Mouse (Mus musculus): Measurements from ENCODE around the gene Acot8.

Gene Acot8

DNA sequence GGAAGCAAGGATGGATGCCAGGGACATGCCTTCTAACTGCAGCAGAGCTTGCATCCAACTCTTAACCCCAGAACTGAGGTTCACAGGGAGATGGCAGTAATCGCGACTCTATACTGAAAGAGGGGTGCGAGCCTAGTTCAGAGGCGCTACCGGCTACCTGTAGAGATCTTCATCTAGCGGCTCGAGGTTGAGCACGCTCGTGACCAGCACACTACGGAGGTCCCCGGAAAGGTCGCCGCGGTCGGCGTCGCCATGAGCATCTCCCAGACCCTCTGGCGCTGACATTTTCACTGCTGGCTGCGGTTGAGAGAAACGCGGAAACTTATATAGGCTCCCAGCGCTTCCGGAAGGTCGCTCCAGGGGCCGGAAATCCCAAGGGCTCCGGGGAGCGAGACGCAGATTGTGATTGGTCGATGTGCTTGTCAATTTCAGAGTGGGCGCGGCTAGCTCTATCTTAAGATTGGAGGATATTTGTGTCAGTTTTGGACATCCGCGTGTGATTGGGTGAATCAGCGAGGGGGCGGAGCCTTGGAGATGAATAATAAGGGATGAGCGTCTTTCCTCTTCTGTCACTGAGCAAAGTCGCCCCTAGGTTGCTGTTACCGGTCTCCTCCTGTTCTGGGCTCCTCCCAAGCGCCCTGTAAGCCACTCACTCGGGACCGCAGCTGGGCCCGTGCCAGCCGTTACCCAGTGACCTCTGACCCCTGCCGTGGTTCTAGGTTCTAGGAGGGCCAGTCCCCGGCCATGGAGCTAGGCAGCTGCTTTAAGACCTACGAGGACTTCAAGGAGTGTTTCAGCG, at the start of gene Acot8, which contains the start of gene Zswim3:
Gene Acot8 (minus strand): TSS at position 350 of the 799 bp plus-strand sequence.
Gene Zswim3 (plus strand): TSS at position 566 of the 799 bp plus-strand sequence.
- peak; percentile 99 for DNase-seq

DNA sequence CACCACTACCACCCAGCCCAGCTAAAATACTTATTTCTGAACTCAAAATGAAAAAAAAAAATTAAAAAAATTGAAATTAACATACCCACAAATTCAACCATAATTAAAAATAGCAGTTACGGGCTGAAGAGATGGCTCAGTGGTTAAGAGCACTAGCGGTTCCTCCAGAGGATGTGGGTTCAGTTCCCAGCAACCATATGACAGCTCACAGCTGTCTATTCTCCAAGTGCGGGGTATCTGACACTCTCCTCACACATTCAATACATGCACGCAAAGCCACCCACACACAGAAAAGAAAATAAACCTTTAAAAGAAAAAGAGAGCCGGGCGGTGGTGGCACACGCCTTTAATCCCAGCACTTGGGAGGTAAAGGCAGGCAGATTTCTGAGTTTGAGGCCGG, 45.4 kb upstream of the Acot8 start:
- DNase-seq = no peak

DNA sequence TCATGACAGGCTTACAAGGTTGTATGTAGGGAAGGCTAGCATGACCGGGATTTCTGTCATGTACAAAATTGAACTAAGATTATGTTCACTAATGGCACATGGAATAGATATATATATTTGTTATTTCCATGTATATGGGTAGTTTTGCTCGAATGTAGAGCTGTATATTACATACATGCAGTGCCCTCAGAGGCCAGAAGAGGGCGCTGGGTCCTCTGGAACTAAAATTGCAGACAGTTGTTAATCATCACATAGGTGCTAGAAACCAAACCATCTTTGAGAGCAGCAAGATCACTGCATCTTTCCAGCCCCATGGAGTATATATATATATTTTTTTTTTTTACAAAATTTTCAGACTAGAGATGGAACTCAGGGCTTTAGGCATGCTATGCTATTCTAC, 41.1 kb upstream of the Acot8 start:
- peak in 1 of 2 experiments; percentile 53 for DNase-seq

DNA sequence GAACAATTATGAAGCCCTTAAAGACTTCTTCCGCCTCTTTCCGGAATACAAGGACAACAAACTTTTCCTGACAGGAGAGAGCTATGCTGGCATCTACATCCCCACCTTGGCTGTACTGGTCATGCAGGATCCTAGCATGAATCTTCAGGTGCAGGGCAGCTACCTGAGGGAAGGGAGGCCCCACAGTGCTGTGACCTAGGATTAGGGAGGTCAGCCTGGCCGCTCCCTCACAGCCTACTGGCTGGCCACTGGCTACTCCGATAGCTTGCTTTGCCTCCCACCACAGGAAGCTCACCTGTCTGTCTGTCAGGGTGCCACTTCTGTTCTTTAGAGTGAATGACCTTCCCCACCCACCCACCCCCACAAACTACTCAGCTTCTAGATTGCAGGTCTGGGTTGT, 30.5 kb upstream of the Acot8 start:
- DNase-seq = no peak

GRCm38 (mm10) chr2:164834531-164834930, 29.8 kb upstream of the Acot8 start:
- peak in 1 of 2 experiments; percentile 40 for DNase-seq

- DNase-seq = peak; percentile 93
Measured at GRCm38 (mm10) chr2:164833314-164833959, 28.8 kb upstream of the Acot8 start, which contains the start of gene Neurl2. Gene Neurl2, minus strand, starts transcription at chr2:164833456.

DNA sequence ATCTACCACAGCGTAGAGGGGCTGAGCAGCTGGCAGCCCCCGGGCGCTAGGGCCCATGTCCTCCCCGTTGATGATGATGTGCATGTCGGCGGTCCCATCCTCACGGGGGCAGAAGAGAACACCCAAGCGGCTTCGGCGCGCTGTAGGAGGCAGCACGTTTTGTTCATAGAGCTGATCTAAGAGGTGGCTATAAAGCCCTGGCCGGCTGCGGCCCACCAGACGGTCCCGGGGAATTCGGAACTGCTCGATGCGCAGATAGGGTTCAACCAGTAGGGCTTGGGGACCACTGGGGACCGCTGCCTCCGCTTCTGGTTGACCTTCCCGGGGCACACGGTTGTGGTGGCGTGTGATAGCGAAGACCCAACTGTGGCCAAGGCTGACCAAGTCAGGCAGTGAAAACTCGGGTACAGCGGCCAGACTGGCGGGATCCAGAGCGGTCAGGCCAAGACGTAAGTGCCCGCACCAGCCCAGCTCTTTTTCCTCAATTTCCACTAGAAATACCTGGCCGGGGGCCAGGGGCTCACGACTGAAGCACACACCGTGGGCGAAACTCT, 28.1 kb upstream of the Acot8 start, which contains the start of gene Ctsa:
Gene Ctsa (plus strand): TSS at position 126 of the 554 bp plus-strand sequence.
- DNase-seq = peak; percentile 77 to 80

GRCm38 (mm10) chr2:164832032-164832747, 27.5 kb upstream of the Acot8 start:
- peak; percentile 59 to 73 for DNase-seq

- no peak for DNase-seq
Measured at GRCm38 (mm10) chr2:164831029-164831428, 26.3 kb upstream of the Acot8 start.

DNA sequence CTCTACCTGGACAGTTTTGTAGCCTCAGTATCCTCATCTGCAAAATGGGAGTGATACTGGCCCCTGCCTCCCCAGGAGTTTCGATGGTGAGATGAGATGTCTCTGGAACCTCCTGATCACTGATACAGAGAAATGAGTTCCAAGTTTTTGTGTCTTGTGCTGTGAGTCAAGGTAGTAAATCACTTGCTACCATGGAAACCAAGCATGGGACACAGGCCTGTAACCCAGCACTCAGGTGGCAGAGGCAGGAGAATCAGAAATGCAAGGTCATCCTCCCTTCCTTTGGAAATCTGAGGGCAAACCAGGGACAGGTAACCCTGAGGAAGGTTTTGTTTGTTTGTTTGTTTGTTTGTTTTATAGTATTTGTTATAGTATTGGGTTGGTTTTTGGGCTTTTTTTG, 24.4 kb upstream of the Acot8 start:
- DNase-seq = no peak

GRCm38 (mm10) chr2:164828437-164828836, 23.8 kb upstream of the Acot8 start, which contains the start of gene Spata25:
Gene Spata25, minus strand, starts transcription at chr2:164828537.
- DNase-seq = no peak

DNA sequence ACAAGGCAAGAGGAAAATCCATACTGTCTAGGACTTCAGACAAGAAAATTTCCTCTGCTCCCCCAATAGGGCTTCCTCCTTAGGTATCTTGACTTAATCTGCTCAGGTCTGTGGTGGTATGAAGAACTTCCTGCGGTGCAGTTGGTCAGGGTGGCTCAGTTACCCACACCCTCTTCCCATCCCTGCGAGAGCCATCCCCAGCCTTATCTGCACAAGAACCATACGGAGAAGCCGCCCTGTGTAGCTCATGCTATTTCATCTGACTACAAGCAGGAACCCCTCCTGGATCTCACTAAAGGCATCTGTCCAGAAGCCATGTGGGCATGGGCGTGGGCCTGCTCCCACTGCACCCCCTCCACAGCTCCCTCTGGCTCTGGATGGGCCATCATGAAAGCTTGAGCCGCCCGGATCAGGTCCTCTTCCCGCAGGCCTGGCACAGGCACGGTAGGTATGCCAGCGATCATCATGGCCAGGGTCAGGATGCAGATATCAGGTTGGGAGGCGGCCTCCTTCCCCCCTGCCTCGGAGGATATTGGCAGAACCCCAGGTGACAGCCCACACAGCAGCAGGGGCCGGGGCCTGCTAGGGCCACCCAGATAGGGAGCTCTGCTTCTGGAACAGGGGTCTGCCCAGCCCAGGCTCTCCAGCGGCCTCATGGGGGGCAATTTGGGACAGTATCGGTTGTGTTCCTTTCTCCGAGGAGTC, 22.6 kb upstream of the Acot8 start:
- no peak for DNase-seq

DNA sequence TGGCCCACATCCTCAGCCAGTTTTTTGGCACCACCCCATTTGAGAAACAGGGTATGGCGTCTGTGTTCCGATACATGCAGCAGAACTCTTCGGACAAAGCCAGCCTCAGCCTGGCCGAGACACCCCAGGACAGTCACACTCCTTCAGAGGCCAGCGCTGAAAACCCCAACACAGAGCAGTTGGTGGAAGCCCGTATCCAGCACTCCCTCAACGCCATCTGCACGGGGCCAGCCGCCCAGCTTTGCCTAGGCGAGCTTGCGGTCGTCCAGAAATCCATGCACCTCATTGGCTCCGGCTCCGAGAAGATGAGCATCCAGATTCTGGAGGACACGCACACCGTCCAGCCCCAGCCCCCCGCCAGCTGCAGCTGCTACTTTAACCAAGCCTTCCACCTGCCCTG, 20.8 kb upstream of the Acot8 start:
- no peak for DNase-seq

GRCm38 (mm10) chr2:164823969-164824368, 19.3 kb upstream of the Acot8 start:
- DNase-seq = no peak

DNA sequence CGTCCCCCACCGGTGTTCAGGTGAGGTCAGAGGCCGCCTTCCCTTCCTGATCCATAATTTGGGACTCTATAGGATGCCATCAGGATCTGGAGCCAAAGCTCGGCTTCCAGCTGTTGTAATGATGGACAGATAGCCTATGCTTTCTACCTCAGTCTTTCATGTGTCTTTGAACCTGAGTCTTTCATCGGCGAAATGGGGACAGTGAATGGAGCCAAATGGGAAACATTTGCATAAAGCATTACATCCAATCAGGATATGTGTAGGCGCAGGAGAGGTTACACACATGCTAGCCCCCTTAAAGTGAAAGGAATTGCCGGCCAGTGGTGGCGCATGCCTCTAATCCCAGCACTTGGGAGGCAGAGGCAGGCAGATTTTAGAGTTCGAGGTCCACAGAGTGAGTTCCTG, 18.5 kb upstream of the Acot8 start:
- DNase-seq = no peak

GRCm38 (mm10) chr2:164822636-164823165, 18.0 kb upstream of the Acot8 start, which contains the start of gene Zswim1:
Gene Zswim1, plus strand, starts transcription at chr2:164822686.
- peak; percentile 100 for DNase-seq

DNA sequence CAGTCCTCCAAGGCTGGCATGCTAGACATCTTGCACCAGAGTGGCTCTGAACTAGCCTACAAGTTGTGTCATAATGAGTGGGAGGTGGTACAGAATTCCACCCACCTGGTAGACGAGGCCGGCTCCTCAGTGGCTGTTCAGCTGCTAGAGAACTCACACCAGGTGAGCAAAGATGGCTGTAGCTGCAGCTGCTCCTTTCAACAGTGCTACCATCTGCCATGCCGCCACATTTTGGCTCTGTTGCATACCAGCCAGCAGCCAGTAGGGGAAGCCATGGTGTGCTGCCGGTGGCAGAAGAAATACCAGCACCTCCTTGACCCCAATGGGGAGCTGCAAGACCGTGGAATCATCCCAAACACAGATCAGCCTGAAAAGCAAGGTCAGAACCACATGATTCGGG, 16.4 kb upstream of the Acot8 start:
- peak; percentile 38 to 48 for DNase-seq

DNA sequence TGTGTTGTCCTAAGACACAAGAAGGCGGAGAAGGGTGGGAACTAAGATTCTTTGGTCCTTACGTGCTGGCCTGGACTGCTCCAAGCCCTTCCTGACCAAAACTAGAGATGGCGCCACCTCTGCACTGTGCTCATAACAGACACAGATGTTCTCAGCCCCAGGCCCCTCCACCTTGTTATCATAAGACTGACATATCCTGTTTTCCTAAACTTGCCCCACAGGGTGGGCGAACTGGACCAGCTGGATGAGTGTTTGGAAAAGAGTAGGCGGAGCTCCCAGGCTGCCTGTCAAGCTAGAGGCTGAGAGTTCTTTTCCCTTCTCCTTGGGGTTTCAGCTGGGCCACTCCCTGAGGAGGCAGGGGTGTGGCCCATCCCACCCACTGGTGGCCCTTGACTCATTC, 13.0 kb upstream of the Acot8 start:
- DNase-seq = no peak

GRCm38 (mm10) chr2:164817206-164817605, 12.5 kb upstream of the Acot8 start:
- DNase-seq = no peak

- no peak for DNase-seq
Measured at GRCm38 (mm10) chr2:164815821-164816220, 11.1 kb upstream of the Acot8 start.

- DNase-seq = no peak
Measured at GRCm38 (mm10) chr2:164815348-164815747, 10.7 kb upstream of the Acot8 start.

GRCm38 (mm10) chr2:164813557-164813956, 8.9 kb upstream of the Acot8 start:
- DNase-seq = no peak

Data from cerebellum, postnatal 14 days (tissue).